Mouse (Mus musculus): Measurements from ENCODE around the gene Olfr1162. TPM values are rescaled to one million over a fixed set of nuclear protein-coding genes. Genes with fewer than 3 reads are reported as not detected.
"Not testable (repeated sequence)": the region's sequence is repeated elsewhere in the genome, so short reads cannot be mapped to it uniquely, and the experiment has no call there.

The Olfr1162 gene
- total RNA-seq (2021), result not detected
- not detected in 2 replicates for polyA plus RNA-seq (2012; rRNA removed)
- long read RNA-seq, result 0 reads

- H3K9ac ChIP-seq (ENCODE audit: low read depth, low read length), result no peak within 1 kb of the TSS
- H3K4me1 ChIP-seq (ENCODE audit: control insufficient read depth, insufficient read depth, low read length), result no peaks in the 10 kb centered on the region
- H3K36me3 ChIP-seq (ENCODE audit: control insufficient read depth, insufficient read depth, low read length), result no peaks in the 10 kb centered on the region
- no peak for DNase-seq
- WGBS, result 71% methylated on average over 1 of the region's 1 CpGs
- no peaks in the 10 kb centered on the region for H3K27me3 ChIP-seq (ENCODE audit: control insufficient read depth, insufficient read depth, low read length)
- intact Hi-C loops (cut with DNase I), result no loop called here
- TF ChIP-seq EP300 (IDR thresholded peaks at IDR 0.05; ENCODE audit: insufficient read depth, low read depth, low read length) (no peak), POLR2A (IDR thresholded peaks at IDR 0.05; ENCODE audit: insufficient read depth, low read depth, low read length) (no peak), CTCF (IDR thresholded peaks at IDR 0.05) (no peak)
- no peaks in the 10 kb centered on the region for H3K79me2 ChIP-seq (replicated peaks; ENCODE audit: control insufficient read depth, insufficient read depth, low read length)
- H3K4me3 ChIP-seq, result no peak within 1 kb of the TSS
- no peak within 1 kb of the TSS for H3K27ac ChIP-seq
Measured at GRCm38 (mm10) chr2:88051029-88051428, at the start of gene Olfr1162. Olfr1162 (minus strand) TSS chr2:88051129.

- no peak within 1 kb of the TSS for H3K9ac ChIP-seq (ENCODE audit: low read depth, low read length)
- H3K79me2 ChIP-seq (replicated peaks; ENCODE audit: control insufficient read depth, insufficient read depth, low read length), result no peaks in the 10 kb centered on the region
- no peak within 1 kb of the TSS for H3K4me3 ChIP-seq
- no peaks in the 10 kb centered on the region for H3K27me3 ChIP-seq (ENCODE audit: control insufficient read depth, insufficient read depth, low read length)
- H3K36me3 ChIP-seq (ENCODE audit: control insufficient read depth, insufficient read depth, low read length), result no peaks in the 10 kb centered on the region
- no peaks in the 10 kb centered on the region for H3K4me1 ChIP-seq (ENCODE audit: control insufficient read depth, insufficient read depth, low read length)
- no peak within 1 kb of the TSS for H3K27ac ChIP-seq
- TF ChIP-seq EP300 (IDR thresholded peaks at IDR 0.05; ENCODE audit: insufficient read depth, low read depth, low read length) (no peak), POLR2A (IDR thresholded peaks at IDR 0.05; ENCODE audit: insufficient read depth, low read depth, low read length) (no peak), CTCF (IDR thresholded peaks at IDR 0.05) (no peak)
- no peak for DNase-seq
- intact Hi-C loops (cut with DNase I), result no loop called here
- WGBS, result 58% methylated on average over 4 of the region's 4 CpGs
Measured at GRCm38 (mm10) chr2:88093866-88094265, 42.9 kb upstream of the Olfr1162 start, which contains the start of gene Olfr1164. Olfr1164 (minus strand) TSS chr2:88093966.

GRCm38 (mm10) chr2:88071730-88072129 lies 20.8 kb upstream of the Olfr1162 start, which contains the start of gene Olfr1163:
Olfr1163 (minus strand) TSS chr2:88071830.
- no peak for DNase-seq
- Histone ChIP-seq H3K4me1 (ENCODE audit: control insufficient read depth, insufficient read depth, low read length) (no peaks in the 10 kb centered on the region), H3K9ac (ENCODE audit: low read depth, low read length) (no peak within 1 kb of the TSS), H3K36me3 (ENCODE audit: control insufficient read depth, insufficient read depth, low read length) (no peaks in the 10 kb centered on the region), H3K27me3 (ENCODE audit: control insufficient read depth, insufficient read depth, low read length) (no peaks in the 10 kb centered on the region), H3K4me3 (no peak within 1 kb of the TSS), H3K79me2 (replicated peaks; ENCODE audit: control insufficient read depth, insufficient read depth, low read length) (no peaks in the 10 kb centered on the region), H3K27ac (no peak within 1 kb of the TSS)
- TF ChIP-seq EP300 (IDR thresholded peaks at IDR 0.05; ENCODE audit: insufficient read depth, low read depth, low read length) (no peak), POLR2A (IDR thresholded peaks at IDR 0.05; ENCODE audit: insufficient read depth, low read depth, low read length) (no peak), CTCF (IDR thresholded peaks at IDR 0.05) (no peak)
- intact Hi-C loops (cut with DNase I), result no loop called here

- Histone ChIP-seq H3K36me3 (ENCODE audit: control insufficient read depth, insufficient read depth, low read length) (no peaks in the 10 kb centered on the region), H3K27ac (no peak overlapping the region), H3K4me3 (no peak overlapping the region), H3K9ac (ENCODE audit: low read depth, low read length) (no peak overlapping the region), H3K4me1 (ENCODE audit: control insufficient read depth, insufficient read depth, low read length) (no peaks in the 10 kb centered on the region), H3K79me2 (replicated peaks; ENCODE audit: control insufficient read depth, insufficient read depth, low read length) (no peaks in the 10 kb centered on the region), H3K27me3 (ENCODE audit: control insufficient read depth, insufficient read depth, low read length) (no peaks in the 10 kb centered on the region)
- TF ChIP-seq EP300 (IDR thresholded peaks at IDR 0.05; ENCODE audit: insufficient read depth, low read depth, low read length), result no peak
- no peak for TF ChIP-seq POLR2A (IDR thresholded peaks at IDR 0.05; ENCODE audit: insufficient read depth, low read depth, low read length)
- TF ChIP-seq CTCF (IDR thresholded peaks at IDR 0.05), result no peak
- DNase-seq, result no peak
- WGBS, result 72% methylated on average over 2 of the region's 2 CpGs
- intact Hi-C loops (cut with DNase I), result no loop called here
Measured at GRCm38 (mm10) chr2:88063587-88063986, 12.7 kb upstream of the Olfr1162 start.

DNA sequence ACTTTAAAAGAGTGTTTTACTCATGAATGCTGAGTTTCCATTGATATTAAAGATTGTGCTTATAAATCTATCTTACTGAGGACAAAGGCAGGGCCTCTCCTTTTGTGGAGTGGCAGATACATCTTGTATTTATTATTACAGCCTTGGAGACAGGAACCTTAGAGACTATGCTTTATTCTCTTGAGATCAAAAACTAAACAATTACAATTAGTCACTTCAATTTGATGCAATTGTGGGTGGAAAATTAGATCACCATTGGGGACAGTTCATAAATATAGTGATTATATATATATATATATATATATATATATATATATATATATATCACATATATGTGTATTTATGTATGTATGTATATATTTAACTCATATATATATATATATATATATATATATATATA lies 13.3 kb downstream of the Olfr1162 start, which contains the start of gene Olfr73:
Gene Olfr73, minus strand, starts transcription at position 101 of the 400 bp plus-strand sequence.
- DNase-seq, result no peak
- Histone ChIP-seq H3K36me3 (ENCODE audit: control insufficient read depth, insufficient read depth, low read length) (no peaks in the 10 kb centered on the region), H3K27me3 (ENCODE audit: control insufficient read depth, insufficient read depth, low read length) (no peaks in the 10 kb centered on the region), H3K27ac (no peak within 1 kb of the TSS), H3K4me3 (no peak within 1 kb of the TSS), H3K79me2 (replicated peaks; ENCODE audit: control insufficient read depth, insufficient read depth, low read length) (no peaks in the 10 kb centered on the region), H3K4me1 (ENCODE audit: control insufficient read depth, insufficient read depth, low read length) (no peaks in the 10 kb centered on the region), H3K9ac (ENCODE audit: low read depth, low read length) (no peak within 1 kb of the TSS)
- intact Hi-C loops (cut with DNase I), result no loop called here
- TF ChIP-seq CTCF (IDR thresholded peaks at IDR 0.05) (no peak), POLR2A (IDR thresholded peaks at IDR 0.05; ENCODE audit: insufficient read depth, low read depth, low read length) (no peak), EP300 (IDR thresholded peaks at IDR 0.05; ENCODE audit: insufficient read depth, low read depth, low read length) (no peak)

DNA sequence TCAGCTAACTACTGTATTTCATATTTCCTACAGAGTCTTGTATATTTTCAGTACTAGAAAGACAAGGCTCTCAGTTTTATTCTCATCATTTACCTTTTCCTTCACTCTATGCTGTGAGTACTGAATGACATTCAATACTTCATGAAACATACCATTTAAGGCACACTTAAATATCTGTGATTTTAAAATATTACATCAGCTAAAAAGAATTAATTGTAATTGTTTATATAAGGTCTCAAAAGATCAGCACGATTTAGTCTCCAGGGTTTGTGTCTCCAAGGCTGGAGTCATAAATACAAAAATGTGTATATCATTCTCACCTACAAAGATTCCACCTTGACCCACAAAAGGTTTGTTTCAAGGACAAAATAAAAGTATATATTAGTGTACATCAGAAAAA lies 28.5 kb downstream of the Olfr1162 start, which contains the start of gene Olfr1161:
Gene Olfr1161, plus strand, starts transcription at position 301 of the 400 bp plus-strand sequence.
- H3K79me2 ChIP-seq (replicated peaks; ENCODE audit: control insufficient read depth, insufficient read depth, low read length); DNase-seq; H3K27me3 ChIP-seq (ENCODE audit: control insufficient read depth, insufficient read depth, low read length); intact Hi-C loops (cut with DNase I); H3K27ac ChIP-seq; H3K36me3 ChIP-seq (ENCODE audit: control insufficient read depth, insufficient read depth, low read length); H3K4me3 ChIP-seq; H3K4me1 ChIP-seq (ENCODE audit: control insufficient read depth, insufficient read depth, low read length); H3K9ac ChIP-seq (ENCODE audit: low read depth, low read length): not testable (repeated sequence)
- WGBS, result 61% methylated on average over 1 of the region's 1 CpGs
